In genomic region chr1:34642304-34642893, GRCm38 (mm10) we compare ENCODE assay signal across 9 mouse cellular contexts.
DNase-seq lines count a peak whose midpoint lies in the region; ATAC-seq and TF ChIP-seq lines count a peak whose summit lies in the region.
"Had no signal": no experiment of that assay in that cellular context is flagged by ENCODE, and none has a peak within 500 bp of the region (broad histone marks: within the 10 kb centered on the region; RNA-seq: fewer than 3 reads in every experiment).

No protein-coding gene starts in this region.

- peak; percentile 63 for ATAC-seq in forebrain, embryonic 16.5 days
- no peak for ATAC-seq in intestine, postnatal 0 days
- no peak for ATAC-seq in liver, embryonic 13.5 days (ENCODE audit: low read depth)
- ATAC-seq in neutrophil, adult 5-6 weeks (ENCODE audit: extremely low read depth, insufficient number of reproducible peaks, low FRiP score, poor library complexity, severe bottlenecking): 0 out of 2 replicates have a peak, but pooled peaks have one; percentile 30

- H3K9me3 ChIP-seq in forebrain, embryonic 16.5 days (ENCODE audit: control insufficient read depth, low read length): no peaks in the 10 kb centered on the region
- H3K9me3 ChIP-seq in intestine, postnatal 0 days (ENCODE audit: control insufficient read depth): no peaks in the 10 kb centered on the region
- no peaks in the 10 kb centered on the region for H3K9me3 ChIP-seq in liver, embryonic 13.5 days (replicated peaks)

- 35% methylated on average over 13 of the region's 13 CpGs for WGBS in forebrain, embryonic 16.5 days
- 35% methylated on average over 13 of the region's 13 CpGs for WGBS in intestine, postnatal 0 days
- 33% methylated on average over 13 of the region's 13 CpGs for WGBS in liver, embryonic 13.5 days (ENCODE audit: insufficient replicate concordance)

- no peaks in the 10 kb centered on the region for H3K27me3 ChIP-seq in forebrain, embryonic 16.5 days (replicated peaks; ENCODE audit: control insufficient read depth, insufficient read depth, low read length)
- no peaks in the 10 kb centered on the region for H3K27me3 ChIP-seq in intestine, postnatal 0 days (replicated peaks; ENCODE audit: control insufficient read depth, insufficient read depth, low read length)
- H3K27me3 ChIP-seq in liver, embryonic 13.5 days: no peaks in the 10 kb centered on the region

- no peak overlapping the region for H3K27ac ChIP-seq in forebrain, embryonic 16.5 days (ENCODE audit: low read length)
- no peak overlapping the region for H3K27ac ChIP-seq in intestine, postnatal 0 days (ENCODE audit: low read depth, low read length)
- H3K27ac ChIP-seq in liver, embryonic 13.5 days: no peak overlapping the region

- no peak overlapping the region for H3K4me3 ChIP-seq in forebrain, embryonic 16.5 days (replicated peaks; ENCODE audit: low read length)
- H3K4me3 ChIP-seq in intestine, postnatal 0 days (ENCODE audit: low read depth, low read length): no peak overlapping the region
- no peak overlapping the region for H3K4me3 ChIP-seq in liver, embryonic 13.5 days (replicated peaks)
- H3K4me3 ChIP-seq: erythroblast, embryonic 14.5 days had no signal

- no peaks in the 10 kb centered on the region for H3K4me1 ChIP-seq in forebrain, embryonic 16.5 days (replicated peaks; ENCODE audit: control insufficient read depth, insufficient read depth, low read length)
- no peaks in the 10 kb centered on the region for H3K4me1 ChIP-seq in intestine, postnatal 0 days (replicated peaks; ENCODE audit: control insufficient read depth, insufficient read depth, low read length)
- no peaks in the 10 kb centered on the region for H3K4me1 ChIP-seq in liver, embryonic 13.5 days (replicated peaks)

- TF ChIP-seq CTCF in intestine, postnatal 0 days (IDR thresholded peaks at IDR 0.05; ENCODE audit: low read depth): peak; percentile 90

- no peak overlapping the region for H3K9ac ChIP-seq in forebrain, embryonic 16.5 days (replicated peaks; ENCODE audit: low read depth, low read length)
- no peak overlapping the region for H3K9ac ChIP-seq in intestine, postnatal 0 days (ENCODE audit: low read depth, low read length)
- no peak overlapping the region for H3K9ac ChIP-seq in liver, embryonic 13.5 days

- DNase-seq in left cerebral cortex, adult 18-20 months (ENCODE audit: low spot score in 2 of 2): peak; percentile 66 to 79
- no peak for DNase-seq in left cerebral cortex, adult 11 months (ENCODE audit: low spot score)
- peak; percentile 58 to 69 for DNase-seq in cerebellum, adult 18-20 months
- peak; percentile 12 for DNase-seq in liver, embryonic 13.5 days
- peak; percentile 79 for DNase-seq in thymus, postnatal 4 days

- no peaks in the 10 kb centered on the region for H3K36me3 ChIP-seq in forebrain, embryonic 16.5 days (ENCODE audit: control insufficient read depth, insufficient read depth)
- no peaks in the 10 kb centered on the region for H3K36me3 ChIP-seq in intestine, postnatal 0 days (ENCODE audit: control insufficient read depth, insufficient read depth)
- no peaks in the 10 kb centered on the region for H3K36me3 ChIP-seq in liver, embryonic 13.5 days

- no peak overlapping the region for H3K4me2 ChIP-seq in forebrain, embryonic 16.5 days (ENCODE audit: low read length)
- H3K4me2 ChIP-seq in intestine, postnatal 0 days (replicated peaks; ENCODE audit: low read depth): no peak overlapping the region
- H3K4me2 ChIP-seq in liver, embryonic 13.5 days: no peak overlapping the region

Comparison
In these comparisons a context has a peak if more than half of its experiments do, and no peak if none do; other contexts are left out.
1. ATAC-seq: peak in forebrain, embryonic 16.5 days (single experiment) and neutrophil, adult 5-6 weeks (single experiment); none in intestine, postnatal 0 days (single experiment) and liver, embryonic 13.5 days (single experiment).